8 mouse cellular contexts compared by ENCODE assay signal in the genomic region with DNA sequence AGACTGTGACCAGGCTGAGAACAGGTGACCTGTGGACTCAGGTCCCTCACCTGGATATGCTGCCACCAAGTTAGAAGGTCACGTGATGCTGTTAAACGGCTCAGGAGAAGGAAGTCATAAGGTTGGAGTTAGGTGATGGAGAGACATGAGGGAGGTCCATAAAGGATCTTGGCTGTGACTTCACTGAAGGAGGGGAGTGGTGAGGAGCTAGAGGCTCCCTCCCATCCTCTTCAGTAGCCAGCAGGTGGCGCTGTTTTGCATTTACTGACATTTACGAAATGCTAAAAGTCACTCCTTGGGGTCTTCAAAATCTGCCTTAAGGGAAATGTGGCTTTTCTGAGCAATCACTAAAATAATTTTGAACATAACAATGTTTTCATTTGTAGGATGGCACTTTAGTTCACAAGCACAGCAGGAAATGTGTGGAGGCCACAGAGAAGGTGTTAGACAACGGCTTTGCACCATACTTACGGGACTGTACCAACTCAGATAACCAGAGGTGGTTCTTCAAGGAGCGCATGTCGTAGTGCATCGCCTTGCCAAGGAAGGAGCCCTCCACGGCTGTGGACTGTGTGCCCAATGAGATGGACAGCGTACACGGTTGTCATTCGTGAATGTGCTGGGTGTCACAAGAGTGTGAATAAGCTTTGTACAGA. TPM values are rescaled to one million over a fixed set of nuclear protein-coding genes. Genes with fewer than 3 reads are reported as not detected.
A peak's percentile ranks its signal among the peaks of the same experiment; 100 is the strongest.
DNase-seq lines count a peak whose midpoint lies in the region; ATAC-seq lines count a peak whose summit lies in the region.

No protein-coding gene starts in this region.

- no peaks in the 10 kb centered on the region for H3K27me3 ChIP-seq in kidney, embryonic 15.5 days
- no peaks in the 10 kb centered on the region for H3K27me3 ChIP-seq in midbrain, embryonic 16.5 days (ENCODE audit: control insufficient read depth, insufficient read depth, low read depth, low read length)

- no peaks in the 10 kb centered on the region for H3K4me1 ChIP-seq in kidney, embryonic 15.5 days
- no peaks in the 10 kb centered on the region for H3K4me1 ChIP-seq in midbrain, embryonic 16.5 days (ENCODE audit: control insufficient read depth, insufficient read depth, low read length)

- intact Hi-C loops in gastrocnemius, postnatal 14 days (cut with DNase I; ENCODE audit: low total_unique reads), result loop anchor here (5.0 kb wide), 2 partner anchors 135 to 280 kb away; no protein-coding TSS in a partner anchor

- H3K4me2 ChIP-seq in kidney, embryonic 15.5 days, result no peak overlapping the region
- no peak overlapping the region for H3K4me2 ChIP-seq in midbrain, embryonic 16.5 days (ENCODE audit: low read length)

- no peak overlapping the region for H3K9ac ChIP-seq in kidney, embryonic 15.5 days
- no peak overlapping the region for H3K9ac ChIP-seq in midbrain, embryonic 16.5 days (ENCODE audit: low read depth, low read length)

- WGBS in kidney, embryonic 15.5 days, result 65% methylated on average over 13 of the region's 13 CpGs
- WGBS in midbrain, embryonic 16.5 days, result 65% methylated on average over 13 of the region's 13 CpGs

- no peaks in the 10 kb centered on the region for H3K9me3 ChIP-seq in kidney, embryonic 15.5 days (replicated peaks)
- H3K9me3 ChIP-seq in midbrain, embryonic 16.5 days (replicated peaks; ENCODE audit: control insufficient read depth, low read length, poor library complexity, severe bottlenecking), result no peaks in the 10 kb centered on the region

- no peak for ATAC-seq in kidney, embryonic 15.5 days (replicated peaks; ENCODE audit: low FRiP score)
- ATAC-seq in midbrain, embryonic 16.5 days, result peak; percentile 48; the same call in 1 of the 2 replicates

- no peak overlapping the region for H3K4me3 ChIP-seq in kidney, embryonic 15.5 days (replicated peaks)
- H3K4me3 ChIP-seq in midbrain, embryonic 16.5 days (ENCODE audit: low read depth, low read length), result no peak overlapping the region

- DNase-seq in kidney, adult 18-20 months, result peak; percentile 55
- DNase-seq in ES-CJ7 (ENCODE audit: low read depth, low spot score), result peak; percentile 60
- peak; percentile 22 for DNase-seq in cerebellum, adult 8-10 months
- DNase-seq in gastrocnemius, postnatal 14 days, result peak; percentile 70
- DNase-seq in layer of hippocampus, postnatal 25 days (ENCODE audit: extremely low spot score in 1 of 2, low spot score in 1 of 2), result peak; percentile 42 to 85
- DNase-seq in thymus, postnatal 36 days, result peak; percentile 30 to 38

- H3K27ac ChIP-seq in kidney, embryonic 15.5 days, result no peak overlapping the region
- no peak overlapping the region for H3K27ac ChIP-seq in midbrain, embryonic 16.5 days (ENCODE audit: low read length)

- no peaks in the 10 kb centered on the region for H3K36me3 ChIP-seq in kidney, embryonic 15.5 days
- H3K36me3 ChIP-seq in midbrain, embryonic 16.5 days (ENCODE audit: control insufficient read depth, insufficient read depth, low read length), result no peaks in the 10 kb centered on the region

RNA-seq across cellular contexts. Expression of a gene that starts 30.5 kb away (rescaled TPM):
- polyA plus RNA-seq in kidney, embryonic 15.5 days (2015; fragmentation: Nextera tagmentation; extraction: Ambion mirVana), result 9.0 and 10.6 TPM in 2 replicates
- total RNA-seq in gastrocnemius, postnatal 14 days (2021), result under 1 TPM; 0.29 to 0.35 TPM
- under 1 TPM; 0.66 to 0.82 TPM for total RNA-seq in layer of hippocampus, postnatal 25 days (2021)
- 1.7 and 1.8 TPM in 2 replicates for polyA plus RNA-seq in midbrain, embryonic 16.5 days (2015; fragmentation: Nextera tagmentation; extraction: Ambion mirVana)
